Mouse (Mus musculus) gastrocnemius, adult 18-20 months (tissue): ENCODE measurements at regions not wholly inside any gene's neighbourhood (a gene's known extent, or its start where the extent isn't known, plus 50 kb on each side); places are given as distances from the start of the nearest gene placed in this dataset.

Source experiments
- DNase-seq: peaks from one replicate; pipeline ENCODE4 v3.0.0; 2021; ENCODE audit warnings: low spot score

- DNase-seq, result no peak
Observed at GRCm38 (mm10) chr13:54318161-54318560, 53.0 kb upstream of the Cplx2 start.

GRCm38 (mm10) chr13:54318601-54319000 lies 52.5 kb upstream of the Cplx2 start:
- DNase-seq, result no peak

- DNase-seq, result no peak
Observed at GRCm38 (mm10) chr13:54320212-54320611, 50.9 kb upstream of the Cplx2 start.

DNA sequence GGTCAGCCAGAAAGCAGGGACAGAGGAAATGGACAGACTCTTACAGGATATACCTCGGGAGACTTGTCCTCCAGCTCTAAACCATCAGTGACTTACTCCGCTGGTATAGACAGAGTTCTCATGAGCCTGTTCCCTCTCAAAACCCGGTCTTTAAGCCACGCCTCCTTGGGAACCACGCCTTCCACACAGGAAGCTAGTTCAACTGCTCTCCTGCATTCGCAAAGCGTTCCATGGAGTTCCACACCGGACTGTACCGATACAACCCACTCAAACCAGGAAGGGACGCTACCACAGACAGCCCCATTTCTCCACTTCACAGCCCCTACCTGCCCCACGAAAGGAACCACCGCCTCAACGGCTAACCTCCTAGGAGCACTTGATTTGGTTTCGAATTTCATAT lies 50.1 kb upstream of the Cplx2 start:
- no peak for DNase-seq
